Mouse (Mus musculus) ES-Bruce4 (cell line): ENCODE results near the gene Urb2.

Source experiments
- CTCF ChIP-seq: IDR thresholded peaks from one replicate; pipeline ENCODE4 v1.8.1; 2011; ENCODE audit warnings: low read depth, low read length
- EP300 ChIP-seq: IDR thresholded peaks from 2 replicates; pipeline ENCODE4 v1.6.1; 2011; ENCODE audit warnings: low read depth, low read length; ENCODE audit not compliant: insufficient read depth
- POLR2A ChIP-seq: IDR thresholded peaks from one replicate; pipeline ENCODE4 v1.8.1; 2011; ENCODE audit warnings: low read length; ENCODE audit not compliant: insufficient read depth

DNA sequence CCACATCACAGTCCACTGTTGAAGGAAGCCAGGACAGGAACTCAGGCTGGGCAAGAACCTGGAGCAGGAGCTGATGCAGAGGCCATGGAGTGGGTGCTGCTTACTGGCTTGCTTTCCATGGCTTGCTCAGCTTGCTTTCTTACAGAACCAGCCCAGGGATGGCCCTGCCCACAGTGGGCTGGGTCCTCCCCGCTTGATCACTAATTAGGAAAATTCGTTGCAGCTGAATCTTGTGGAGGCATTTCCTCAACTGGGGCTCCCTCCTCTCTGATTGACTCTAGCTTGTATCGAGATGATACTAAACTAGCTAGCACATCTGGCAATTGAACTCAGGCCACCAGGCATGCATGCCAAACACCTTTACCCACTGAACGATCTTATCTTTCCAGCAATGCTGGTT lies 18.0 kb downstream of the Urb2 start:
- TF ChIP-seq EP300 = no peak
- no peak for TF ChIP-seq CTCF
- TF ChIP-seq POLR2A = no peak
